Mouse (Mus musculus) telencephalon, adult 2 months (tissue): ENCODE results near the gene Foxp1.

ENCODE experiments used
- DNase-seq: peaks from one replicate; pipeline ENCODE4 v3.0.0-alpha.2; 2011; ENCODE audit warnings: low read depth, low spot score

The Foxp1 gene

DNA sequence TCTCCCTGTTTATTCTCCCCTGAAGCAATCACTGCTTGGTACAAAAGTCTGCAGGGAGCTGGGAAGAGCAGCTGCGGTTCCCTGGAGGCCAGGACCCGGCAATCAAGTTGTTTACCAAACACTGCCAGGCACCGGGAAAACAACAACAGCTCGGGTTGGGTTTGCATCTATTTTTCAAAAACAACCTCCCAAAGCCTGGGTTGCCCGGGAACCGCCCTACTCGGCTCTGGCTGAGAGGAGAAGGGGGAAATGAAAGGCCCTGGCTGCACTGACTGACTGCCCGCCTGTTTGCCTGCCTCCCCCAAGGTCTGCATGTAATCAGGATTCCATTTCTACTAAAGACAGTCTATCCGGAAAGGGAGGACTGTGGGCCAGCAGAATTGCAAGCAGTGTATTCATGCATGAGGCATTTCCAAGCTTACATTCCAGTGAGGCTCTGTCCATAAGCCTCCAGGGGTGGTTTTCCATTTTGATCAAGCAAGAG, 82.6 kb downstream of the Foxp1 start:
- DNase-seq, result no peak

DNA sequence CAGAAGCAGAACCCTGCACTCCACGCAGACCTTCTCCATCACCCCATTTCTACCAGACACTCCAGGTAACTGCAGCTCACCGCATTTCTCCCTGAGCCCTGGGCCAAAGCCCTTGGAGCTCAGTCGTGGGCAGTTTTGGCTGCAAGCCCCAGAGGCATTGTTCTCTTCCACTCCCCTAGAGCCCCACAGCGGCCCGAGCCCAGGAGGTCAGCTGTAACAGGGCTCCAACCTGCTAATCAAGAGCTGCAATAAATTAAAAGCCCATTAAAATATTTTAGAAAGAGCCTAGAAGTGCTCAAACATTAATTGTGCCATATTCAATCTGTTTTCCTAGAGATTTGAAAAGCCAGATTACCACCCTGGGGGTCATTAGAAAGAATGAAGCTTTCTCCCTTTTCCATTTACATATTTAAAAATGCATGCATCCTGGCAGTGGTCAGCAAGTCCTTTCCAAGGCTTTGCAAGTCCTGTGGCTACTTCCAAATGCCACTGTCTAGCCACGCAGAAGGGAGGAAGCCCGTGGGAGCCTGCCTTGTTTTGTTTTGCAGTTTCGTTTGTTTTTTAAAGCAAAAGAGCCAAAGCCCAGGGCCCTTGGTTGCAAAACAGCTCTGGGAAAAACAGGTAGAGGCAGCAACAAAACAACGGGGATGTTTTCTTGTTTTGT, 83.2 kb downstream of the Foxp1 start:
- DNase-seq, result no peak

DNA sequence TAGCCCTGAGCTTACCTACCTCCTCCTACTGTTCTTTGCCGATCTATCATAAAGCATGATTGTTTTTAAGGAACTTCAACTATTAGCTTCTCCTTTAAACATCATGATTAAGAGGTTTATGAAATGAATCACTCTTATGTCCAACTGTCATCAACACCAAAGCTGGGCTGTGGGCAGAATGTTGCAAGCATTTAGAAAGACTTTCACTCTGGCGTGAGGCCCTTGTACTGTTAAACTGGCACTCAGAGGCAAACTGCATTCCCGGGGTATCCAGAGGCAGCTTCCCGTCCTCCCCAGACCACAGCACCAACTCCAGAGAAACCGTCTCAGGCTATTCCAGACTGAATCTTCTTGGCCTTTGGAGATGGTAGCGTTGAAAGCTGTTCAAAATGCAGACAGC, 86.2 kb downstream of the Foxp1 start:
- DNase-seq, result no peak

DNA sequence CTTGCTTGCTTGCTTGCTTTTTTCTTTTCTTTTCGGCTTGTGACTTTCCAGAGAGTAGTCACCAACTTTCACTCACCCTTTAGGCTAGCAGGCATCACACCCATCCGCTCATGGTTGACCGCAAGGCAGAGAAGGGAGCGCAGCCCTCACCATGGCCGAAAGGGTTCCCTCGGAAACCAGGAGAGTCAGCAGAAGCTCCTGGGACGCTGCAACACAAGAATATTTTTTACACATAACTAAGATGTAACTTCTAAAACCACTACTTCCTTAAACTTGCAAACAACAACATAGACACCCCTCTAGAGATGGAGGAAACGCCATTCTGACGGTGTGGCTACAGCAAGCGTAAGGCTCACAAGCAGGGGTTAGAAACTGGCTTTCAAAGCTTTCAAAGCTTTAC, 87.4 kb downstream of the Foxp1 start:
- no peak for DNase-seq

DNA sequence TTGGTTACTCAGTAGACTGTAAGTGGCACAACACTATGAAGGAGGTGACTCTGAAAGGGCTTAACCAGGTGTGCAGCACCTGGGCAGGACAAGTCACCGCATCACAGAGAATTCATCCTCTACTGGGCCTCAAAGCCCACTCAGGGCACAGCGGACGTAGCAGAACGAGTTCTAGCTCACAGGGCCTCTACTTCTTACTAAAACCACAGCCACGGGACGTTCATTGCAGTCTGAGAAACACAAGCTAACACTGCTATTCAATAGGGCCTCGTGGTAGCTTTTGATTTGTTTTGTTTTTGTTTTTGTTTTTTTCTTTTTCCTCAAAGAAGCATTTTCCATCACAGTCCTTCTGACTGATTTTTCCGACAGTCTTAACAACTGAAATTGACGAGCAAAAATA, 89.5 kb downstream of the Foxp1 start:
- DNase-seq, result no peak

DNA sequence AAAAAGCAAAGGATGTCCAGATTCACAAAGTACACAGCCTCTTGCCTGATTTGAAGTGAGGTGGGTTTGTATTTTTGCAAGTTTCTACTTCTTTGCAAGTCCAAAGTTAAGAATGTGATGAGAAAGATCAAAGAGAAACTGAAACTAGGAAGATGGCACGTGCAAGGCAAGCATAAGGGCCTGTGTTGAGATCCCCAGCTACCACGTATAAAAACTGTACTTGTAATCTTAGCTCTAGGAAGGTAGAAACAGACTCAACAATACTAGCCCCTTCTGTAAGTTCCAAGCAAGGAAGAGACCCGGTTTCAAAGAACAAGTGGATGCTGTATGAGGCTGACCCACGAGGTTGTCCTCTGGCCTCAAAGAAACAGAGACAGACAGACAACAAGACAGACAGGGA, 90.6 kb downstream of the Foxp1 start:
- no peak for DNase-seq

DNA sequence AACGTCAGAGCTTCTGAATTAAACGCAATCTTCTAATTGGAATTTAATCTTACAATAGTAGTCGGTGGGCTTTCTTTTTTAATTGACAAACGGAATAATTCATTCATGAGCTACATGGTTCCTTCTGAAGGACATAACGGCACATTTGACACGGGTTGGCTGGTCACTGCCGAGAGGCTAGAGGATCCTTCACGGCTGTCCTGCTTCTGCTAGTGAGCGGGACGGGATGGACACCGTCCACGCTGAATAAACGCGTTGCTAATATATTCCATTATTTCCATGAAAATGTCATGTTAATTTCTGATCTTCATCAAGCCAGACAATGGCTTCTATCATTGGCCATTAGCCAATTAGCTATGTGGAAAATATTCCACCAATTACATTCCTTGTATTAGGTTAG, 92.0 kb downstream of the Foxp1 start:
- no peak for DNase-seq

DNA sequence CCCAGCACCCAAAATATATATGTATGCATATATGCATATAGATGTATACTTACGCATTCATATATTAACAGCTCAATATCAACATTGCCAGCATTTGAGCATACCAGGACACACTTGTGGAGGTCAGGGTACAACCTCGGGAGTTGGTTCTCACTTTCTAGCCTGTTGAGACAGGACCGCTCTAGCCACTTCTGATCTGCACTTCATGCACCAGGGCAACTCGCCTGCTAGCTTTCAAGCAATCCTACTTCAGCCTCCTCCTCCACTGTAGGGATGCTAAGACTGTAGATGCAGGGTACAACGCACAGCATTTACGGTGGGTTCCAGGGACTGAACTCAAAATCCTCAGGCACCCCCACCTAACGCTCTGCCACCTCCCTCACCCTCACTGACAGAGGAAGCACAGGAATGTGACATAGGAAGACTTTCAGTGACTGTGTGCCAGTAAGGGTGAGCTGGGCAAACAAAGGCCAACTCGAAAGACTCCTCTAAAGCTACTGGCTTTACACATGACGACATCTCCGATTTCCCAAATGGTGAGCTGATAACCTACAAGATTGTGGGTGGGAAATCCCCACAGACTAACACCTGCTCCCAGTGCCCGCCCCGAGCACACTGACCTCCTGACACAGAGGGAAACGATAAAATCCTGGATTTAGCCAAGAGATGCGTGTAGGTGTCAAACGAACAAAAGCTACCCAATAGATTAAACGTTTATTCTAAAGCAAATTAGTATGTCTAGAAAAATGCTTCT, 93.0 kb downstream of the Foxp1 start:
- no peak for DNase-seq

DNA sequence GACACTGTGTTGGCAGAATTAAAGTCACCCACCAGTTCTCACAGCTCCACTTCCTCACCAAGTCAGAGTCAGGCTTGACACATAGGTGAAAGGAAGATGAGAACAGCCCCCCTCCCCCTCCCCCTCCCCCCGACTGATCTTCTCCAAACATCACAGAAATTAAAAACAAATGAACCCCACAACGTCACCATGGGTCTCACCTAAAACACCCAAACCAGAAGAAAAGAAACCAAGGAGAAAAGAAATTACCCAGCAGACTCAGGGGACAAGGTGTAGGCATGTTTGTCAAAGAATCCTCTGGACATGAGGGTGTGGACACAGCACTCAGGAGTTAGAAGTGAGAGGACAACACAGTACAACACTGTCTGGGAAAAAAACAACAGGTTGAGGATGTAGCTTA, 93.6 kb downstream of the Foxp1 start:
- no peak for DNase-seq

DNA sequence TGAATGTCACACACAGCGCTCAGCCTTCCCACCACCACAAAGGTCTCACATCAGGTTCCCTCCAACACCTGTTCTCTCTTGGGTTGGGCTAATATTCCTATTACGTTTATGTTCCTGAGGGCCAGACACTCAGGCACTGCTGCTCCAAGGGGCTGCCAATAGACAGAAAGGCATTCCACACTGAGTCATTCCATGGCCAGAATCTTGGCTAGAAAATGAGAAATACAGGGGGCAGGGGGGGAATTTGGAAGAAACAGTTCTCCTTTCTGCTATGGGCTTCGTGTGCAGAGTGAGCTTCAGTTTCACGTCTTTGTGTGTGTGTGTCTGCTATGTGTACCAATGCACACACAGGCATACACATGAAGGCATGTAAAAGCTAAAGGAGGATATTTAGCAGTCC, 95.2 kb downstream of the Foxp1 start:
- DNase-seq, result no peak

DNA sequence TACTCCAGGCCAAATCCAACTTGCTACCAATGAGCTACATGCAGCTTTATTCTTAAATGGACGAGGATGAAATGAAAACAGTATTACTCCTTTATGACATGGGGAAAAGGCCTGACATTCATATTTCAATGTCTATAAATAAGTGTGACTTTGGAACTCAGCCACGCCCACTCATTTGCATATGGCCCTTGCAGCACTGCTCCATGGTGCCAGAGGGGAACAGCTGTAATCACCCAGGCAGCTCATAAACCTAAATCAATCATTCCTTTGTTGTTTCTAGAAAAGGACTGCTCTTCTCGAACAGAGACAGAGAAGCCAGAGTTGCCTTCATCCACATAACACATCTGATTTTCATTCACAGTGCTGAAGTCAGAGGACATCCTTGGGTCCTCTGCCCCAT, 97.5 kb downstream of the Foxp1 start:
- DNase-seq, result no peak

DNA sequence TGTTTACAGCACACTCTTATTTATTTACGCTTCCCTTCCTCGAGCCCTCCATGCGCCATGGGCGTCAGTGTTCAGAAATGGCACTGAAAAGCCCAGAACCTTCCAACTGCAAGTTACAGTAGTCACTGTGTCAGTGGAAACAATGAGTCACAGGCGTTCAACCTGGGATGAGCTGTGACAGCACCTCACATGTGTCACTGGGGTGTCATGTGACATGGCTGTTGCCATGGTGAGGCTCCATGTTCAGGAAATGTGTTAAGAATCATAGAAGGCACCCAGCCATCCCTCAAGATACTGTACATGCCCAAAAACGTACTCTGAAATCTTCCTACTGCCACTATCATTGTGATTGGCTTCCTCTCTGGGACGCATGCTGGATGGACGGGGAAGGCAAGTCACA, 101.9 kb downstream of the Foxp1 start:
- DNase-seq, result no peak

DNA sequence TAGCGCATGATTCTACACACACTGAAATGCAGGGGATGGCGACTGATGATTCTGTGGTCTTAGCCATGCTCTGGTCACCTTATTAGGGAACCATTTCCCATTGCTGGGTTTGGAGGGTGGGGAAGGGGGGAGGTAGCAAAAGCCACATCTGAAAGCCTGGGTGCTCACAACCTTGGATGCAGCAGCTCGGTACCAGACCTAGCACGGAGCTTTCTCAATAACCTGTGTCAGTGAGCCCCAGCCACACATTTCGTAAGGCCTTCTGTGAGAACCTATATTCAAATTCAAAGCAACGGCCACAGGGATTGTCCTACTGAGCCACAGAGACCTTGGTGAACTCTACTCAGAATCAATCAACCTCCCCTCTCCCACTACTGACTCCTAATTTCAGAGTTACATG, 109.9 kb downstream of the Foxp1 start:
- DNase-seq, result no peak

DNA sequence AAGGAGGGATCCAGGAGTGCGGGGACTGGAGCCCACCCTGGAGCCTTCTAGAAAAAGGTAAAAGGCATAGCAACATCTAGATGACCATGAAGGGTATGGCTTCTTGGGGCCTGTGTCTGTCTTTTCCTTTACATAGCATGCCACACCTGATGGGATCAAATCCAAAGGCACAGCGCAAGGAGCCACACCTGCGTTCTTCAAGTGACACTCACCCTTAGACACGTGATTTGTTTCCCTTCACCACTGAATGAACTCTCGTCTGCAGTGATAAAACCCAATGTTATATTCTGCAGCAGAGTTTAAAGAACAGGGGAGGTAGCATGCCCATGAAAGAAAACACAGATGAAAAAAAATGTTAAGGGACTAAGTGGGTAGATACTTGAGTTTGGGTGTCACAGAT, 112.9 kb downstream of the Foxp1 start:
- no peak for DNase-seq

DNA sequence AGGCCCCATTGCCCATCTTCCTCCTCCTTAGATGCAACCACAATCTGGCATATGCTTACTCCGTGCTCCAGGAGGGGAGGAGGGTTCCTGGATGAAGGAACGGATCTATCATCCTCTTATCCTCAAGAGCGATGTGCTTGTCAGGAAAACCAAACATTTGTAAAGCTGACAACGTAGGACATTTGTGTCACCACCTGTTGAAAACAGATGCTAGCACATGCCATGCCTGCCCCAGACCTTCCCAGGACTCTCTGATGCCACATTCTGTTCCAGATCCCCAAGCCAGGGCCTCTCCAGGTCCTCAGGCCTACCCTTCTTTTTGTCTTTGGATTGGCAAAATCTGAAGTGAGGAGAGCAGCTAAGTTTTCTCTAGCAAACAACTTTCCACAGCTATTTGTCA, 113.6 kb downstream of the Foxp1 start:
- no peak for DNase-seq

DNA sequence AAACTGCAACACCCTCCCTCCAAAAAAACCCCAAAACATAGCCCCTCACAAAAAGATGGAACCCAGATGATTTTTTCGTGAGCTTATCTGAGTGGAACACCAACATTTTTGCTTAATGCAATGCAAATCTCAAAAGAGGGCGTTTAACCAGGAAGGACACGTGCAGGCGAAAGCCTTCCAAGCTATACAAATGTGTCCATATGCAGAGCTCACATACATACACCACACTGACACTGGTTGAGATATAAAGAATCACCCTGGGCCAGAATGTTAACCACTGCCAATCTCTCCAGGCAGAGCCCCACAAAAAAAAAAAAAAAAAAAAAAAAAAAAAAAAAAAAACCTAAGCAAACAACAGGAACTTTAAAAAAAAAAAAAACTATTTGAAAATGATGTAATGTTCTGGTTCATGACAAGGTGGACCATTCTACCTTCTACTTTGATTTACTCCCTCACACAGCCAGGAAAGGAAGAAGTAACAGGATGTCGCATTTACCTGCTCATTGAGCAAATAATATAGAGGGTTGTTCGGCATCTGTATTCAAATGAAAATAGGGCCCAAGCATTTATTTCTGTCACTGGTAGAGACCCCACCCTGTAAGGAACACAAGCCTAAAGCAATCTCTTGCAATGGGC, 118.6 kb downstream of the Foxp1 start:
- DNase-seq, result no peak

DNA sequence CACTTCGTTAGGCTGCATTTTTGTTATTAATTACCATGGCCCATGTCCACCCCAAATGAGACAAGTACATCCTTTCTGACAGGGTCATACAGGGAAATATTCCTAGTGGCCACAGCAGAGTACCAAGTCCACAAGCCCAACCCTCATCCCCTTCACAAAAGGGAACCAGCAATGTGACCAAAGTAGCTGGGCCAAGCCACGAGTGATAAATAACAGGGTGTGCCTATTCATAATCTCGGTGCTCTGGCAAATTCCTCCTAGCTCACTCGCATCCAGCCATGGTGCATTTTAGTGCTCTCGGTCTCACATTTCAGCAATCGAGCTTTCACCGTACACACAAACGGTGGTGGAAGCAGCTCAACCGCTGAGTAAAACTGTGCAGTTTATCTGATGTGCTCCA, 119.6 kb downstream of the Foxp1 start:
- no peak for DNase-seq

DNA sequence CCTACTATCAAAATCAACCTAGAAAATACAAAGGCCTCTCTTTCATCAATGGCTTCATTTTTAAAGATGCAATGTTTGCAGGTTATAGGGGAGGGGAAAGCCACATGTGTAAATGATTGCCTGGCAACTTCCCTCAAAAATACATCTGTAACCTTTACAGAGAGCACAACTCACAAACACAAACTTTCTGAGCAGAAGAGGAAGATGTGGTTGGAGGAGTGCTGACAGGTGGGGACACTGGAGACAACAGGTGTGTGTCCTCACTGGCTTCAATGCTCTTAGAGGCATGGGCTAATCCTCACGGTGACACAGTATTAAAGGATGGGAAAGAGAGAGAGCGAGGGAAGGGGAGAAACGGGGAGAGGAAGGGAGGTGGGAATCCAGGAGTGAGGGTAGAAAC, 120.2 kb downstream of the Foxp1 start:
- DNase-seq, result no peak

DNA sequence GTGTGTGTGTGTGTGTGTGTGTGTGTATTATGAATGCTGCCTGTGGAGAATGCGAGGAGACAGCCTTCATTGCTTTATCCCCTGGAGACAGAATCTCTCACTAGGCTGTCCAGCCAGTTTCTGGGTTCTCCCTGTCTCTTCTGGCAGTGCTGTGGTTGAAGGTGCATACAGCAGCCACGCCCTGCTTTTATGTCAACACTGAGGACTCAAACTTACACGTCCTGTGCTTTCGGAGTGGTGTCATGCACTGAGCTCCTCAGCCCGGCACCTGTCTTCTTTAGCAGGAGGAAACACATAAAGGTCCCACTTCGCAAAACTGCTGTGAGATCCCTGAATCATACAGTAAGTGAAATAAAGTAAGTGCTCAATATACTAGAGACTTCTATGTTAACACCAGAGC, 120.7 kb downstream of the Foxp1 start:
- no peak for DNase-seq

DNA sequence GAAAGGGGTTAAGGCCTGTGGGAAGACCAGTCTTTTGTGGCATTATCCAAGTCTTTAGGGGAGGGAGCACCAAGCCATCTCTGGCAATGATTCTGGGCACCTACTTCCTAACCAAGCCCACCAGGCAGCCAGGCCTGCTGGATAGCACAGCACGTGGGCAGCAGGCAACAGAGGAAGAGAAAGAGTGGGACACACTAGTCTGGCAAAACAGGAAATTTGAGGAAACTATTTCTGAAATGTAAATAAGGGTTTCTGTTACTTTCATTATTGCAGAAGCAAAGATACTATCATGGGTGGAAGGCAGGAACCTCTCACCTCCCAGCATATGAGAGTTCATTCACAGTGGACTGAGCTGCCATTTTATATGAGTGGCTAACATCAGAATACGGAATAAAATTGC, 121.3 kb downstream of the Foxp1 start:
- no peak for DNase-seq

DNA sequence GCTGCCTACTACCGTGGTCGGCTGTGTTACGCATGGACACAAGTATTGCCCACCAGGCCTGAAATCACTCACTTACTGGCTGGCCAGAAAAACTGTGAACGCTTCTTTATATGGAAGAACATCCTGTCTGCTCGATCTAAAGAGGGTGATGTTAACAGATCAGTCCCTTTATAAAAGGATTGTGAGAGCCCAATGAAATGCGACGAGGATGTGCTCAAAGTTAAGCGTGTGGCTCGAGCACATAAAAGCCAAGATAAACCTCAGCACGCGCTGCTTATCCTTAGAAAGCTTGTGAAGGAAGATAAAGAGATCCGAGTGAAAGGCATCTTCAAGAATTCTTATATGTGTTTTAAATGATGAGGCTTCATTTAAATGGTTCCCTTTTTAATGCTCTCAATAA, 126.8 kb downstream of the Foxp1 start:
- no peak for DNase-seq

DNA sequence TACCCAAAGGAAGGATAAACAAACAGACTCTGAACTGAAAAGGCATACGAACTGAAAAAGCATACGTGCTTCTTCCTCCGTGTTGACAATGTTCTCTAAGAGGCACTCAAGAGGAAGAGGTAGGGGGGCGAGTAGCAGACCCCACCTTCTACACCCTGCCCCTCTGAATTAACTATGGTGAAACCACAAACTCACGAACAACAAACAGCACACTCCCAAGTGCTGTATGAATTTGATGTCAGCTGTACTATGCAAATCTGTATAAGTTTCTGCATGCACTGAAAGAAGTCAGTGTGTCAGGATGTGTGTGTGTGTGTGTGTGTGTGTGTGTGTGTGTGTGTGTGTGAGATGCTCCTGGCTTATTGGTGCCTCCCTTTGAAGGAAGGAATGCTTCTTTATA, 127.7 kb downstream of the Foxp1 start:
- DNase-seq, result no peak

DNA sequence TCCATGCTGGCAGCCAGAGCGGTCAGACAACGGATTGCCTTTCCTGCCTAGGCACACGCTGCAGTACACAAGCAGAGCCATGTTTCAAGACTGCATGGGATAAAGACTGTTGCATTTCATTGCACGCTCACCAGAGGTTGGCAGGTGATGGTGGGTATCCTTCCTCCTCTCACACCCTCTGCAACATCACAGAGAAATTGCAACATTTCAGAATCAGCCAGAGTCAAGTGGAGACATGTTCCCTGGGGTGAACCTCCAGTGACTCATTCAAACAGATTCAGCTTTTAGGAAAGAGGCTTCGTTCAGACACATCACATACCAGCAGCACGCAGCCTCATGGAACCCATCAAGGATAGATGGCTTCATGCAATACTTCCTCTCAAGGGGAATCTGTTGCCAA, 130.0 kb downstream of the Foxp1 start:
- no peak for DNase-seq
